Mouse (Mus musculus): ENCODE results near the gene 2310022A10Rik.

The 2310022A10Rik gene

DNA sequence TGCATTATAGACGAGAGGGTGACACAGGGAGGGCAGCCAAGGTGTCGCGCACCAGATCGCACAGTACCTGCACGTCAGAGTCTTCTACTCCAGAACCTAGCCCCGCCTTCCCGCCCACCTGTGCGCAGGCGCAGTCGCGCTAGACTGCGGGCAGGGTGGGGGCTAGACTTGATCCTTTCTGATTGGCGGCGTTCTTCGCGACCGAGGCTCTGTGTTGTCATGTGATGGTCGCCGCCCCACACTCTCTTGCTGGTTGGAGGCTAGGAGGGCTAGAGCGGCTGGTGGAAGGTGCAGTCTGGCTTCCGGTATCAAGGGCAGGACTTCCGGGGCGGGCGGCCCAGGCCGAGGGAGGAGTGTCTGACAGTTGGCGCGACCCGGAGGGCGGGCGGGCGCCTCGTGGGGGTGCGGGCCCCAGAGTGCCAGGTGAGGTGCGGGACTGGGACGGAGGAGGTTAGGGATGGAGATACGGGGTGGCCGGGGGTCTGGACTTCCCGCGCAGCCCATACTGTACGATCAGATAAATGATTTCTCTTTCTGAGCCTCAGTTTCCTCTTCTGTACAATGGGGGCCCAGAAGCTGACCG lies at the start of gene 2310022A10Rik, which contains the start of gene Pld3:
Gene 2310022A10Rik (plus strand): TSS at position 303 of the 583 bp plus-strand sequence.
Gene Pld3 (minus strand): TSS at position 288 of the 583 bp plus-strand sequence.
- in situ Hi-C loops (cut with MboI), result no loop called here

GRCm38 (mm10) chr7:27506765-27507370 lies 46.2 kb upstream of the 2310022A10Rik start:
- in situ Hi-C loops (cut with MboI), result loop anchor here (10.0 kb wide), 1 partner anchor 172 kb away; the partner anchor contains the start of gene Ltbp4

DNA sequence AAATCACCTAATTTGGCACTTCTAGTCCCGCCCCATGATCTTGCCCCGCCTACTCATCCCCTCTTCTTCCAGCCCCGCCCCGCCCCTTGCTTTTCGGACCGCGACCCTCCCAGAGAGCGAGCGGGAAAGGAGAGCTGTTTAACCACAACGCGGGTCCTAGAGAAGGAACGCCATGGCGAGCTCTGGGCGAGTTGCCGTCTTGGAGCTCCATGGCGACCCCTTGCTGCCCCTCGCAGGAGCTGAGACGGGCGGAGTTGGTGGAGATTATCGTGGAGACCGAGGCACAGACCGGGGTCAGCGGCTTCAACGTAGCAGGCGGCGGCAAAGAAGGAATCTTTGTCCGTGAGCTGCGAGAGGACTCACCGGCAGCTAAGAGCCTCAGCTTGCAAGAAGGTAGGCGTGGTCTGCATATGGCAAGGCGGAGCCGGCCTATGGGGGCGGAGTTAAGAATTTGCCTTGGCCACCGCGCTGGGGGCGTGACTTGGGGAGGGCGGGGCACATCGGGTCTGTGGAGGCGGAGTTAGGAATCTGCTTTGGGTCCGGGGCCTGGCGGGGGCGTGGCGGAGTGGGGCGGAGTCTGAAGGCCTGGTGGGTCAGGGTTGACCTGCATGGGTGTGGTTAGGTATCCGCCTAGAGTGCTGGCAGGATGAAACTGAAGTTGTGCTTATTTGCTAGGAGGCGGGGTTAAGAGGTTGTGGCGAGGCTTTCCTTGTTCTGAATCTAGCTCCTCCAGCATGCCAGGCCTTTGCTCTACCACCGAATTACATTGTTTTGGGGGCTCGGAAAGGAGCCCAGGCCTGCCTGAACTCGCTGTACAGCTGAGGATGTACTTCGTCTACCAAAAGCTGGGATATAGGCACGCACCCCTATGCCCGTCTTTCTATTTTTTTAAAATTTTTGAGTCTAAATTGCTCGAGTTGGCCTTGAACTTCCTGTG lies 45.1 kb upstream of the 2310022A10Rik start:
- in situ Hi-C loops (cut with MboI), result loop anchor here (10.0 kb wide), 1 partner anchor 173 kb away; the partner anchor contains the start of gene Ltbp4

- in situ Hi-C loops (cut with MboI), result loop anchor here (10.0 kb wide), 1 partner anchor 174 kb away; the partner anchor contains the start of gene Ltbp4
Measured at GRCm38 (mm10) chr7:27508648-27509005, 44.4 kb upstream of the 2310022A10Rik start.

DNA sequence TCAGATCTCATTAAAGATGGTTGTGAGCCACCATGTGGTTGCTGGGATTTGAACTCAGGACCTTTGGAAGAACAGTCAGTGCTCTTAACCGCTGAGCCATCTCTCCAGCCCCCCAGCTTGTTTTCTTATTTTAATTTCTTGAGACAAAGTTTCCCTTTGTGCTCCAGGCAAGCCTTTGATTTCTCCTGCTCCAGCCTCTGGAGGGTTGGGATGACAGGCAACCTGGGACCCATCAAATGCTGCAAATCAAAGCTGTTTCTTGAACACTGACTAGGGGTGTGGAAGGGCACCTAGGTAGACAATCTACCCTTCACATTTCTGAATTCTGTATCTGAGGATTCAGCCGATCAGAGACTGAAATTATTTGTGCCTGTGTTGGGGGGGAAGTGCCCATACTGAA lies 42.2 kb upstream of the 2310022A10Rik start:
- in situ Hi-C loops (cut with MboI), result no loop called here

DNA sequence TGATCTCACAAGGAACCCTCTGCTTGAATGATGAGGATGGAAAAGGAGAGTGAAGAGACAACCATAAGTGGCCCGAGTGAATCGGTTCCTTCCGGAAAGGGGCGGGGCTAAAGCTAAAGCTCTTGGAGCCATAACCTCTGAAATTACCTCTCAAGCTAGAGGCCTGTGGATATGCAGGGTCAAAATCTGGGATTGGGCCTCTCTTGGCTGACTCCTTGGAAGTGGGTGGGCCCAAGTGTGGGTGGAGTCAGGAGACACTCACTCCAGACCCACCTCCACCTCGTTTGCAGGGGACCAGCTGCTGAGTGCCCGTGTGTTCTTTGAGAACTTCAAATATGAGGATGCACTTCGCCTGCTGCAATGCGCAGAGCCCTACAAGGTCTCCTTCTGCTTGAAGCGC lies 38.1 kb upstream of the 2310022A10Rik start:
- in situ Hi-C loops (cut with MboI), result no loop called here

DNA sequence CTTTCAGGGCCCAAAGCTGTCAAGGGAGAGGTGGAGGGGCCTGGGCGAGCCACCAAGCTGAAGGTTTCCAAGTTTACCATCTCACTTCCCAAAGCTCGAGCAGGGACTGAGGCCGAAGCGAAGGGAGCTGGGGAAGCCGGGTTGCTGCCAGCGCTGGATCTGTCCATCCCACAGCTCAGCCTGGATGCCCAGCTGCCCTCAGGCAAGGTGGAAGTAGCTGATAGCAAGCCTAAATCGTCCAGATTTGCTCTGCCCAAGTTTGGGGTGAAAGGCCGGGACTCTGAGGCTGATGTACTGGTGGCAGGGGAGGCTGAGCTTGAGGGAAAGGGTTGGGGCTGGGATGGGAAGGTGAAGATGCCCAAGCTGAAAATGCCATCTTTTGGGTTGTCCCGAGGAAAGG lies 34.7 kb upstream of the 2310022A10Rik start:
- in situ Hi-C loops (cut with MboI), result no loop called here

DNA sequence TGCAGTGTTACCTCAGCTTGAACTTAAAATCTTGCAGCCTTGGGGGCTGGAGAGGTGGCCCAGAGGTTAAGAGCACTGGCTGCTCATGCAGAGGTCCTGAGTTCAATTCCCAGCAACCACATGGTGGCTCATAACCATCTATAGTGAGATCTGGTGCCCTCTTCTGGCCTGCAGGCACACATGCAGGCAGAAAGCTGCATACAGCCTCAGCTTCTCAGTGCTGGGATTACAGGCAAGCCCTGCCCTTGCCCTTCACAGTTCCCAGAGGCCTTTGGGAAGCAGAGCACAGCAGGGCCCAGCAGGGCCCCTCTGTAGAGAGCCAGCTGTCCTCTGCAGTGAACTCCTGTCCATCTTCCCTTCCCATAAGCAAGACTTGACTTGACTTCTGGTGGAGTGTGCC lies 32.9 kb upstream of the 2310022A10Rik start:
- in situ Hi-C loops (cut with MboI), result loop anchor here (10.0 kb wide), 1 partner anchor 175 kb away; no protein-coding TSS in a partner anchor

DNA sequence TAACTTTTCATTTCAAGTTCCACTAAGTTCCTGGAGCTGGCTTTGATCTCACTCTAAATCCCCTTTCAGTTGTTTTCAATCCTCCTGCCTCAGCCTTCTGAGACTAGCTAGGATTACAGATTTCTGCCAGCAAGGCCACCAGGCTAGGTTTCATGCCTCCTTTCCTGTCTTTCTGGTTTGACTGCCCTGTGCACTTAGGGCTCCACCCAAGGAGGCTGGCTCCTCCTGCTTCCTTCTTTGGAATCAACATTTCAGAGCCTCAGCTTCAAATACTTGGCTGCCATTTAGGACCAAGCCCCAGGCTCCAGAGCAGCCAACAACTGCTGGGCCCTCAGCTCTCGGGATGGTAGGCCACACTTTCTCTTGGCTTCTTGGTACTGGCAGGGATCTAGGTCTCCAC lies 32.4 kb upstream of the 2310022A10Rik start:
- in situ Hi-C loops (cut with MboI), result loop anchor here (10.0 kb wide), 1 partner anchor 176 kb away; no protein-coding TSS in a partner anchor

DNA sequence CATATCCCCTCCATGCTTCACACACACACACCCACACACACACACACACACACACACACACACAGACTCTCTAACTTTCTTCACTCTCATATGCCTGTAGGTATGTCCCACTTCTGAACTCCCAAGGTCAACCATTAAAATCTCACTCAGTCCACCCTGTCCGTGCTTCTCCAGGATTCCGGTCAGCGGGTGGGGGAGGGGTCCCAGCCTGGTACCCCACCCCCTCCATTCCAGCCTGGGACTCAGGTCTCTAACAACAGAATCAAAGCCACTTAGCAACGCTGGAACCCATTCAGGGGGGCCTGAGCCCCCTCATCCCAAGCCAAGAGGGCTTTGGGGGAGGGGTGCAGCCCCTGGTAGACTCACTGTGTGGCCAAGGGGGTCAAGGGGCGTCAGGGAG lies 30.1 kb upstream of the 2310022A10Rik start, which contains the start of gene Hipk4:
Gene Hipk4 (plus strand): TSS at position 301 of the 400 bp plus-strand sequence.
- in situ Hi-C loops (cut with MboI), result loop anchor here (10.0 kb wide), 1 partner anchor 178 kb away; no protein-coding TSS in a partner anchor

DNA sequence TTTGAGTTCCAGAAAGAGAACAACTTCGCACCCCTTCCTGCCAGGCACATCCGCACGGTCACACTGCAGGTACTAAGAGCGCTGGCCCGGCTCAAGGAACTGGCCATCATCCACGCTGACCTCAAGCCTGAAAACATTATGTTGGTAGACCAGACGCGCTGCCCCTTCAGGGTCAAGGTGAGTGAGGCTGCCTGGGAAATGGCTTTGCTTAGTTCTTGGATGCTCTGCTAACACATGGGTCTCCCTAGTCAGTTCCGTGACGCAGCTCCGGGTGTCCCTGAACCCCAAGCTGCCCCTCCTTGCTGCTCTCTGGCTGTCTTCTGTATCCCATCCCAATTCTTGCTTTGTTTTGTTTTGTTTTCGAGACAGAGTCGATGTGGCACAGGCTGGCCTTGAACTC lies 29.2 kb upstream of the 2310022A10Rik start:
- in situ Hi-C loops (cut with MboI), result loop anchor here (10.0 kb wide), 1 partner anchor 179 kb away; no protein-coding TSS in a partner anchor

DNA sequence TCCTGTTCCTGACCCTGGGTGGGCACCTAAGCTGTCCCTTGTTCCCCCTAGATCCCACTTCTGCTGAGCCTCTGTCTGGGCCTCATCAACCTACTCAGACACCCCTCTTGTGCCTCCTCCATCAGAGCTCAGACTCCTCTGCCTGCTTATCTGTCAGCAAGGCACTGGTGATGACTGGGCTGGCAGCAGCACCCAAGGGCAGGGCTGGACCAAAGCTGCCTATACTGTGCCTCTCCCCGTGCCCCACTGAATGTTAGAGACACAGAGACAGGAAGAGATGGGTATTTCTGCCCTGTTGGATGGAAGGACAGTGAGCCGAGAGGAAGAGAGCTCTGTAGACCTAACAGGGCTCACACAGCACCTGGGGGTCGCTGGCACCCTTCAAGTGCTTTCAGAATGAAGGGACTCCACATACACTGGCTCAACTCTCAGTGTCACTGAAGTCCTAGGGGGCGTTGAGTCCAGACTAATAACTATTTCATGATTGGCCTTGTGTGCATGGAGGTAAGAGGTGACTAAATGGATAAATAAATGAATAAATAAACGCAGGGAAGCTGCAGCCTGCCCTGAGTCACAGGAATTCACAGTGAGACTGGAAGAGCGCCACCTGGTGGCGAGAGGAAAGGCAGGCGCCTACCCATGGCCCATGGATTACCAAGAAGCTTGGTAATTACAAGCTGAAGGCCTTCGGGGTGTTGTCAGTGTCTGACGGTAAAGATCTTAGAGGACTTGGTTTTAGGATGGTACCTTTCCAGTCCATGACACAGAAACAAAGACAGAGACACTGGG lies 26.8 kb upstream of the 2310022A10Rik start:
- in situ Hi-C loops (cut with MboI), result loop anchor here (10.0 kb wide), 1 partner anchor 181 kb away; no protein-coding TSS in a partner anchor

DNA sequence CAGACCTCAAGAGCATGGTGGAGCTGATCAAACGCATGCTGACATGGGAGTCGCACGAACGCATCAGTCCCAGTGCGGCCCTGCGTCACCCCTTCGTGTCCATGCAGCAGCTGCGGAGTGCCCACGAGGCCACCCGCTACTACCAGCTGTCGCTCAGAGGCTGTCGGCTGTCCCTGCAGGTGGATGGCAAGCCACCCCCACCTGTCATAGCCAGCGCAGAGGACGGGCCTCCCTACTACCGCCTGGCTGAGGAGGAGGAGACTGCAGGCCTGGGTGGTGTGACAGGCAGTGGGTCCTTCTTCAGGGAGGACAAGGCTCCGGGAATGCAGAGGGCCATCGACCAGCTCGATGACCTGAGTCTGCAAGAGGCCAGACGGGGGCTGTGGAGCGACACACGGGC lies 24.0 kb upstream of the 2310022A10Rik start:
- in situ Hi-C loops (cut with MboI), result loop anchor here (10.0 kb wide), 1 partner anchor 184 kb away; no protein-coding TSS in a partner anchor

GRCm38 (mm10) chr7:27530937-27531336 lies 22.1 kb upstream of the 2310022A10Rik start:
- in situ Hi-C loops (cut with MboI), result no loop called here

DNA sequence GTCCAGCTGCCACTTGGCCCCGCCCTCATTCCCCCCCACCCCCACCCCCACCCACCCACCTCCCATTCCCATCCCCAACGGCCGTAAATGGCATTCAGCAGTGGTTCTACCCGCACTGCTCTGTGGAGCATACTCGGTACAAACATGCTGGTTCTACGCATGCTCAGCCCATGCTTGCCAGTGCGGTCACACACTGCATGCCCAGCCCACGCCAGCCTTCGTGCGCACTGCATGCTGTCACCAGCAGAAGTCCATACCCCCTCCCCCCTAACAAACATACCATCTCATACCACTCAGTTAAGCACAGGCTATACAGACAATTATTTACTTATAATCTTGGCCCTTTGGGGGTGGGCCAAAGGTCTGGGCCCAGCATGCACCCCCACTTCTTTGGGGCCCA lies 21.3 kb upstream of the 2310022A10Rik start:
- in situ Hi-C loops (cut with MboI), result no loop called here

DNA sequence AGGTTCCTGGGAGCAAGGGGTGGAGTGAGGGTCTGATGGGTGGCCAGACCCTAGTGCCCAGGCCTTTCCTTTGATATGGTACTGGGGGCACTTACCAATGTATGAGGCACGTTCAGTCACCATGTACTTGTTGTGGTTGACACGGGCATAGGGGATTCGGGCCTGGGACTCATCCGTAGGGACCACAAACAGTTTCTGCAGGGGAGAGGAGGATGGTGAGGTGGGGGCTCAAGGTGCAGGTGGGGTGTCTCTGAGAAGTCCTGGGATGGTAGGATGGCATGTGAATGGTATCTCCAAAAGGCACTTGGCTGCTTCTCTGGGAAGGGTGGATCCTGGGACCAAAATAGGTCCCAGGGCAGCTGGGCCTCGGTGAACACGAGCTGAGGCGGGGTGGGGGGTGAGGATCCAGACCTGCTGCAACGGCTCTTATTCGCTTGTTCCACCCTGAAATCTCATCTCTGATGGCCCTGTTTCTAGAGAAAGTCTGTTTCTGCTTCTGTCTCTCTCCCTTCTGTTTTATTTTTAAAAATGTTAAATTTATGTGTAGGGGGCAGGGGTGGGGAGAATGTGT lies 20.5 kb upstream of the 2310022A10Rik start:
- in situ Hi-C loops (cut with MboI), result no loop called here

- in situ Hi-C loops (cut with MboI), result no loop called here
Measured at GRCm38 (mm10) chr7:27535386-27535785, 17.6 kb upstream of the 2310022A10Rik start.

- in situ Hi-C loops (cut with MboI), result no loop called here
Measured at GRCm38 (mm10) chr7:27536618-27537017, 16.4 kb upstream of the 2310022A10Rik start.

DNA sequence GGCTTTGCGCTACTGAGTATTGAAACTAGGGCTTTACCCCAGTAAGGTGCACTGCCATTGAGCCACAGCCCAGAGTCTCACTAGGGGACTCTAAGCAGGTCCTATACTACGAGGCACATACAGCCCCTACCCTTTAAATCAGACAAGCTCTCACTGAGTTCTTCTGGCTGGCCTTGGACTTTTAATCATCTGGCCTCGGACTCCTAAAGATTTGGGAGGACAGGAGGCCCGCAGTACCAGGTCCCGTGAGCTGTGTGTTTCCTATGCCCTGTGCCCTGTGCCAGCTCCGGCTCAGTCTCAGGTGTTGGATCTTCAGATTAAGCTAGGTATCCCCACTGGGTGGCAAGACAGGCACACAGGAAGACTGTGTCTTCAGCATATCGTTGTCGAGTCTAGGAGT lies 15.0 kb upstream of the 2310022A10Rik start:
- in situ Hi-C loops (cut with MboI), result no loop called here

GRCm38 (mm10) chr7:27538797-27539196 lies 14.2 kb upstream of the 2310022A10Rik start:
- in situ Hi-C loops (cut with MboI), result no loop called here

DNA sequence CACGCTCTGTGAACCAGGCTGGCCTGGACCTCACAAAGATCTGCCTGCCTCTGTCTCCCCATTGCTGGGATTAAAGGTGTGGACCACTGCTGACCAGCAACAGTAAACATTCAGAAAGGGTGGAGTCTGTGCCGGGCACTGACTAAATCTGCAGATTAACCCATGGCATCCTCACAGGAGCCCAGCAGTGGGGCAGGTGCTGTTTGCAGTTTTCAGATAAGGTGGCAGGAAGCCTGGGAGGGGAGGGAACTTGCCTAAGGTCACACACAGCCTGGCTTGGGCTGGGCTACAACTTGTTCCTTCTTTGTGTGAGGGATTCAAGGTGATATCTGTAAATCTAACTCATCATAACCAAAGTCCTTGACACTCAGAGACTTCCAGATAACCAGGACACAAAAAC lies 12.5 kb upstream of the 2310022A10Rik start:
- in situ Hi-C loops (cut with MboI), result no loop called here

Data from mature B cell (primary cell).